Mouse (Mus musculus): ENCODE results near the gene Tpra1. TPM values are rescaled to one million over a fixed set of nuclear protein-coding genes. Genes with fewer than 3 reads are reported as not detected.

The Tpra1 gene
- total RNA-seq, 2 experiments from 2014 or later, result 35.1 to 35.4 TPM

DNA sequence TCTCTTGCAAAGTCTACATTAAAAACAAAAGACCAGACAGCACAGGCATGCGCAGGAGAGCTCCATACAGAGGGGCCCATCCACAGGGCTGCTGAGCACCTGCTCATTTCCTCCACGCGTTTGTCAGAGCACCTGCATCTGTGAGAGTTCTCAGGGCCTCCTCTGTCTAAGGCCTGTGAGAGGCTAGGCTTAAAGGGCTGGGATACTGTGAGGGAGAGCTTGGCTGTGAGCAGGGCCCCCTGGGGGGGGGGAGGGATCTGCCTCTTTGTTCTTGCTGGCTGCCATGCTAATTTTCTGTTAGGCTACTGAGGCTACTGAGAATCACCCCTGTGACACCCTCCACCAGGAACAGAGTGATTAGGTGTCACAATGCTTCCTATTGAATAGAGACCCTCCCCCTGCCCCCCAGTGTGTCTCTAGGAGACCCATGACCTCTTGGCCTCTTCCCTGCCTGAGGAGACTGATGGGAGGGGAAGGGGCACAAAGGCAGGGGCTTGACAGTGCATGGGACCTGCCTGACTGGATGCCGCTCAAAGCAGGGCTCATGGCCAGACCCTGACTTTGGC is 23.7 kb downstream of the Tpra1 start:
- DNase-seq, result no peak
- intact Hi-C loops (cut with DNase I), result loop anchor here (5.0 kb wide), 4 partner anchors 312 to 547 kb away; partner anchors contain the start of gene Plxna1

DNA sequence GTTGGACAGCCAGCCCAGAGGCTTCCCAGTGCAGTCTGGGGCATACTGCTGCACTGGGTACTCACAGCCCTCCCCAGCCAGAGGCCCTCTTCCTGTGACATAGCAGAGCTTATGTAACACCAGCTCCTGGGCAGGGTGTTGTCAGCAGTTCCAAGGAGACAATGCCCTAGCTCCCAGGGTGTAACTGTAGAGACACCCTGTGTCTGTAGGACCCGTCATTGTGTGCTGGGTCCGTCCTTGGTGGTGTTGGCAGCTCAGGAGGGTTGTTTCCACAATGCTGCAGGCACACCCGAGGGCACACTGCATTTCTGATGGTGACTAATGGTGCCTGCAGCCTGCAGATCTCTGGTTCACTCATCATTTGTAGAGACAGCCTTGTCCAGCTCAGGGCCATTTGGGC is 24.8 kb downstream of the Tpra1 start:
- intact Hi-C loops (cut with DNase I), result loop anchor here (1.0 to 5.0 kb wide), 5 partner anchors 310 to 626 kb away; partner anchors contain the start of gene Plxna1
- DNase-seq, result no peak

DNA sequence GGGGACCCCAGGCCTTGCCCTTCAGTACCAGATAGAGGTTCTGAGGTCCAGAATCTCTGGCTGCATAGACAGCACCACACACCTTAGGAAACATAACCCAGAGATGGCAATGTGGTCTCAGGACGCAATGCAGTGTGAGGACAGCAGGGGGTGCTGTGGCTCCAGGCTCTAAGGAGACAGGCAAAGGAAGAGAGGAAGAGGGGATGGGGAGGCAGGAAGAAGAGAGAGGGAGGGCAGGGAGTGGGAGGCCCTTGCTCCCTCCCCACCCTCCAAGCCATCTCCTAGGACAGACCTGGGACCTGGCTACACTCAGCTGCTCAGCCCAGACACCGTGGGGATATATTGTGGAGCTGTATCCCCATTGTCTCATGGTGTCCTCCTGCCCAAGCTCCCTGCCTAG is 25.5 kb downstream of the Tpra1 start:
- DNase-seq, result peak; percentile 80 to 84
- intact Hi-C loops (cut with DNase I), result loop anchor here (1.0 to 5.0 kb wide), 5 partner anchors 310 to 626 kb away; partner anchors contain the start of gene Plxna1

DNA sequence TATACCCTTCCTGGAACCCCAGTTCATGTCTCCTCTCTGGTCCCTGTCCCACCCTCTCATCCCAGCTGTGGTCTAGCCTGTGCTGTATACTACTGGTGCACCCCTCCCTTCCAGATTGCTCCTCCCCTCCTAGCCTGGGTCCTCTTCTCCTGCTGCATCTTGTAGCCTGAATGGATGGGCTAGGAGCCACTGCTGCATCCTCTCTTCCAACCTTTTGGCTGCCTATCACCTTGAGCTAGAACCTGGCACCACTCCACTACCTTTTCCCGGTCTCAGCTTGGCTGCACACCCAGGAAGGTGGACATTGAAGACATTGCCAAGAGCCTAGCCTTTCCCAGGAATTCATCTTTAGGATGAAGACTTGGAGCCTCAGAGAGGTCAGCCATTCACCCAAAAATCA is 26.0 kb downstream of the Tpra1 start:
- DNase-seq, result no peak
- intact Hi-C loops (cut with DNase I), result loop anchor here (2.0 to 5.0 kb wide), 5 partner anchors 309 to 705 kb away; partner anchors contain the start of gene Plxna1

DNA sequence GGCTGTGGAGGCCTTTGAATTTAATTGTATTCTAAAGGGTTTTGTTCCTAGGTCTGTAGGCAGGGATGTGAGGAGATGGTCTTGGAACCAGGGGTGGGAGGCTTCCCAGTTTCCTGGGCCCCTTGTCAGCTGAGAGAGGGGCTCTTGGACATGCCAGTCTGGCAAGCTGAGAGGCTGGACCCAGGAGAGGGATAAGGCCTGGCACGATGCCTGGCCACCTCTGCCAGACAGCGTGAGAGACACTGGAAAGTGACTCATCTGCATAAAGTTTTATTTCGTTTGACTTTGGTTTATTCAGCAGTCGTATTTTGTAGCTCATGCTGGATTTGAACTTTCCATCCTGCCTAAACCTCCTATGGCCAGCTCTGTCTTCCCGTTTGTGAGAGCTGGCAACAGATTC is 26.5 kb downstream of the Tpra1 start:
- intact Hi-C loops (cut with DNase I), result loop anchor here (2.0 to 5.0 kb wide), 5 partner anchors 309 to 704 kb away; partner anchors contain the start of gene Plxna1
- DNase-seq, result no peak

DNA sequence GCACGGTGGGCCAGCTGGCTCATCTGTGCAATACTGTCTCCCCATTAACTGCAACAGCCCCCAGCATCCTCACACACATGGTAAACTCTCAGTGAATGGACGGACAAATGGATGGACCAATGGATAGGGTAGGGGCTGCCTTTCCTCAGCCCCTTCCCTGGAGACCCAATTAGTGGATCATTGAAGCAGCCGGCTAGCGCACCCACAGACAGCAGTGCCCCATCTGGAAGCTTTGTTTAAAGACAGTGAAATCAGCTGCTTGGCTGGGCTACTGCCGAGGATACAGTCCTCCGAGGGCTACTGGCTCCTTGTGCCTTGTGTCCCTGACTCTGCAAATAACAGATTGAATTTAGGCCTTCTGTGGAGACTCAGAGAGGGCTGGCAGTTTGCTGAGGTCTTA is 27.4 kb downstream of the Tpra1 start:
- no peak for DNase-seq
- intact Hi-C loops (cut with DNase I), result loop anchor here (2.0 to 5.0 kb wide), 5 partner anchors 308 to 703 kb away; partner anchors contain the start of gene Plxna1

DNA sequence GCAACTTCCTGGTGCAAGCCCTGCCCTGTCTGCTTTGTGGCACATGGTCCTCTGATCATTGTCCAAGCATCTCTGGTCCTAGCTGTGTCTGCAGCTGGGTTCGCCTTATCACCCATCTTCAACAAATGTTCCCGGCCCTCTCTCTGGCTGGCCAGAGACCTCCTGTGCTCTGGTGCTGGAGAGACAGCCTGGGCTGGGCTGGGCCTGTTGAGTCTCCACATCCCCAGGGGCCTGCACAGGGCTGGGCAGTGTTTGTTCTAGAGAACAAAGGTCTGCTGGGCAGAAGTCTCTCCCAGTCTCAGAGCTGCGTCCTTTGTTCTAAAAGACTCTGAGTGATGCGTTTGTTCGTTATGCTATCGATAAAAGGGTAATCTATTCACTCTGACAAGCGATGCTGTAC is 28.0 kb downstream of the Tpra1 start:
- no peak for DNase-seq
- intact Hi-C loops (cut with DNase I), result no loop called here

DNA sequence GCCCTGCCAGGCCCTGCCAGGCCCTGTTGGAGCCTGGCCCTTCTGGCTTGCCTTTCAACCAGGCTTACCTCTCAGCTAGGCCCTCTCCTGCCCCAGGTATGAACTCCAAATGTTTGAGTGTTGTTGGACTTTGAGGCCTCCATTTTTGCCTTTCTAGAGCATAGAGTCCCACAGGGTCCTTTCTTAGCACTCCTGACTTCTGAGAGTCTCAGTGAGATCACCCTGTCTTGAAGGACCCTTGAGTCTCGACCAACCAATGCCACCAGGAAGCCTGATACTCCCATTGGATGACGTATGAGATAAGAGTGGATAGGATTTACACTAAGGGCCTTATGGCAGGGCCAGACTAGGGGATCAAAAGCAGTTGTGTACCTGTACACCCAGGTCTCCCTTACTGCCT is 29.4 kb downstream of the Tpra1 start:
- intact Hi-C loops (cut with DNase I), result no loop called here
- DNase-seq, result no peak

DNA sequence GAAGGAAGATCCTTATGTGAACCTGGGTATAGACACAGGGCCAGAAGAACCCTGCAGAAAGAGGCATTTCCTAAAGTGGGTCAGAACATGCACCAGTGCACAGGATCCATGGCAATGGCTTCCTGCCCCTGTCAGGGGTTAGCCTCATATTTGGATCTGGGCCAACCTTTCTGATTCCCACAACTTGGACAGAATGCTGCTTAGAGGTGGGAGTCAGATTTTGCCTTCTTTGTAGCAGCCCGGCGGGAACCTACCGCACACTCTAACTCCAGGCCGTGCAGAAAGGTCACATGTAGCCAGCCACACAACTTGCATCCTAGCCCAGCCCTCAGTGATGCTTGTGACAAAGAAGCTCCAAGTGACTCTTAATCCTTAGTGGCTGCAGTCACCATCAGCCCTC is 32.1 kb downstream of the Tpra1 start:
- intact Hi-C loops (cut with DNase I), result loop anchor here (2.0 kb wide), 1 partner anchor 619 kb away; no protein-coding TSS in a partner anchor
- DNase-seq, result no peak

DNA sequence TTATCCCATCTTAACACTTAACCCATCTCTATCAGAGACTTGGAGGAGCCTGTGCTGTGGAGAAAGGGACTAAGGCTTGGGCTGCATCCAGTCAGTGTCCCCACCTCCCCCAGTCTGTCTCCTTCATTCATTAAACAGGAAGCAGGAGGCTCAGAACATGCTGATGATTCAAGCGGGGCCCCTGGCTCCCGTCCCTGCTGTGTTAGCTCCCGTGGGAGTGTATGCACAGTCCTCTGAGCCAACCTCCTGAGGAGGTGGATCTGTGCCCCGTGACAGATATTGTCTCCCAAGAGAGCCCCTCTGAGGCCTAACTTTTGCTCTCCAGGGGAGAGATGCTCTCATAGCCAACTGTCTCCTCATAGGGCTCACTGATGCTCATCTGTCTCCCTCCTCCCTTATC is 32.8 kb downstream of the Tpra1 start:
- intact Hi-C loops (cut with DNase I), result loop anchor here (2.0 to 5.0 kb wide), 2 partner anchors 407 to 618 kb away; no protein-coding TSS in a partner anchor
- DNase-seq, result no peak

DNA sequence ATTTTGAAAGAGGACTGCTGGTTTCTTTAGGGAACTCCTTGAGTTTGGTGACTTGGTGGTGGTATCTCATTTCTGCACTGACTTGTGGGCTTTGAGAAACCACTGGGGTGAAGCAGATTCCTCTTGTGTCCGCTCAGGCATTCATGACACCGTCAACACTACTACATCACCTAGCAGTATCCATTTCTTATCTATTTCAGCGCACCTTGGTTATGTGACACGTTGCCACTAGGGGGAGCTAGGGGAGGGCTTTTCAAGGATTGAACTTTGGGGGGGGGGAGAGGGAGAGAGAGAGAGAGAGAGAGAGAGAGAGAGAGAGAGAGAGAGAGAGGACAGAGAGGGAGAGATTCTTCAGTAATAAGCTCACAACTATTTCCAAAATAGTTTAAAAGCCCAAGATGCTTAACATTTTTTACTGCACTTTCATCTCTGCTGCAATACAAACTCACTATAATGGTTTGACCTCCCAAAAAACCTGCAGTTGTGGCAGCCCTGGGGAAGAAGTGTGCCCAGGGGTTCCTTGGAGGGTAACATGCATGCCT is 33.8 kb downstream of the Tpra1 start:
- intact Hi-C loops (cut with DNase I), result loop anchor here (2.0 to 5.0 kb wide), 2 partner anchors 406 to 617 kb away; no protein-coding TSS in a partner anchor
- peak; percentile 40 to 56 for DNase-seq

DNA sequence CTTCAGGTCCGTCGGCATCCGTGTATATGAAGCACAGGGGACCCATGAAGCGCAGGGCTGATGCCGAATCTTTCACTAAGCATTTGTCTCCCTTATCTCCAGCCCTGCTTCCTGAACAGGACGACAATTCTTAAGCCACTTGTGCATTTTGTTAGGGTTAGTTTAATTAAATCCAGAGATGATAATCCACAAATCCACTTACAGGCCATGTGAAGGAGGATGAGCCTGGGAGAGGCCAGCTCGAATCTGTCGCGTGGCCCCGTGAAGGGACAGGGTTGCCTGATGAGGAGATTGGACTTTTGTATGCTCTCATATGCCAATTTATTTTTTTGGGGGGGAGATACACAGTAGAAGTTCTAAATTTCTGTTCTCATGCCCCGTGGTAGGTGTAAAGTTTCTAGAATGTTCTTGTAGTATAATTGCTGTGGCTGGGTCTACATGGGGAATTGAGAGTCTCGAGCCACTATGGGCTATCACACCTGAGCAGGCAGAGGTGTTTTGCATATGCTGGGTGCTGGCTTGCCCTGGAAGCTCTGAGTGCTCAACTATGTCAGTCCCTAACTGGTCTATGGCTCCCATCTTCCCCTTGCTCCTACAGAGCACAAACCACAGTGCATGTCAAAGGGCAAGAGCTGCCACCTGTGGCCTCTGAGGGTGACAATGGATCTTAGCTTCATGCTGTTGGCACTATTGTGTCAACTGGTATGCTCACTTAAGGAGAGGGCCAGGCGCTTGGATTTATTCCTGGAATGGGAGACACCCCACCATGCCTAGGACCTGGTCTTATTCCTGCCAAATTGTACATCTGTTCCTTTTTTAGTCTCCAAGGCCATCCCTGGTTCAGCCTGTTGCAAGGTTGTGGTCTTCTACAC is 34.5 kb downstream of the Tpra1 start:
- DNase-seq, result no peak
- intact Hi-C loops (cut with DNase I), result loop anchor here (5.0 kb wide), 1 partner anchor 406 kb away; no protein-coding TSS in a partner anchor

DNA sequence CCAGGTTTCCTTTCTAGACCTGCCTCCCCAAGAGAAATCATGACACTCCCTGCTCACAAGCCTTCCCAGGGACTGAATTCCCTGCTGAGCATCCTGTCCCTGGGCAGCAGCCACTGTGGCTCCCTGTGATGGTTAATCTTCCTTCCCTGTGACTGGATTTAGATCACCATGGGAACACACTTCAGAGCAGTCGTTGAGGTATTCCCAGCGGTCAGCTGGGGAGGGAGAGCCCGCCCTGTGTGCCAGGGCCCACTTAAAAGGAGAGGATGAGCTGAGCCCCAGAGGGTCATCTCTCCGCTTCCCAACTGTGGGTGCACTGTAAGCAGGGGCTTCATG is 35.1 kb downstream of the Tpra1 start:
- intact Hi-C loops (cut with DNase I), result loop anchor here (5.0 kb wide), 1 partner anchor 405 kb away; no protein-coding TSS in a partner anchor
- no peak for DNase-seq

DNA sequence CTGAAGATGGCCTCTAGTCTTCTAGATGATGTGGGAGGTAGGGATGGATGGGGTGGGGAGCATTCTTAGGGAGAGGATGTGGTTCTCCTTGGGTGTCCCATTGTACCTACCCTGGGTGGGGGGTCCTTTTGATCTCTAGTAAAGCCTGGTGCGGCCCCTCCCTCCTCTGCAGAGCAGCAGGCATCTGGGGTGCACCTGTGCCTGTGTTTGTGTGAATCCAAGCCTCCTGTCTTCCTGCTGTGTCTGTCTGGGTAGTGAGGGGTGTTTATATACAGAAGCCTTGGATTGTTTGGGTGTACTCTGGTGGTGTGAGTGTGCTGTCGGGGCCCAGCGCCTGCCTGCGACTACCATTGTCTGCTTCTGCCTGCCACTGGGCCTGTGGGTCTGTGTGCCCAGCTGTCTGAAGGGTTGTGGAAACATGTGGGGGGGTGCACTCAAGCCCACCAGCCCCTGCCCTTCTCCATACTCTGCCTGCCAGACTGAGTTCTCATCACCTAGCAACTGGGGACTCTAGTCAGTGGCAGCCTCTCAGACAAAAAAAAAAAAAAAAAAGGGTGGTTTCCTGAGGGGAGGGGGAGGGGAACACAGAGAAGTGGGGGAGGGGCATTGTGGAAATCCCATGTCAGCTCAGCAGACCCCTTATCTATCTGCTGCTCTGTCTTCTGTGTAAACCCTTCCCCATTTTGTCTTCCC is 36.1 kb downstream of the Tpra1 start:
- intact Hi-C loops (cut with DNase I), result loop anchor here (5.0 kb wide), 1 partner anchor 404 kb away; no protein-coding TSS in a partner anchor
- DNase-seq, result no peak

DNA sequence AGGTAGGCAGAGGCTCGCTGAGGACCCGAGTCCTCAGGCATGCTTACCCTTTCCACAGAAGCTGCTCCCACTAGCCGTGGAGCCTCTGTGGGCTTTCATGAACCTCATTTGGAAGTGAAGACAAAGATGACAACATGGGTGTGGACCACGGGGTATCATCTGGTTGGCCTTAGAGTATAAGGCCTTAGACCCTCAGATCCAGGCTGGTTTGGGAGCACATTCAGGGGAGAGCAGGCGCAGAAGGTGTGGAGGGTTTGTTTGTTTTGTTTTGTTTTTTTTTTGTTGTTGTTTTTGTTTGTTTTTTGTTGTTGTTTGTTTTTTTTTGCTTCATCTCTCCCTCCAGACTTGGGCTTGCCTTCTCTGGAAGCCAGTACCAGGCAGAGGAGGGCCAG is 36.6 kb downstream of the Tpra1 start:
- peak in 1 of 2 experiments; percentile 1 for DNase-seq
- intact Hi-C loops (cut with DNase I), result loop anchor here (5.0 kb wide), 1 partner anchor 404 kb away; no protein-coding TSS in a partner anchor

DNA sequence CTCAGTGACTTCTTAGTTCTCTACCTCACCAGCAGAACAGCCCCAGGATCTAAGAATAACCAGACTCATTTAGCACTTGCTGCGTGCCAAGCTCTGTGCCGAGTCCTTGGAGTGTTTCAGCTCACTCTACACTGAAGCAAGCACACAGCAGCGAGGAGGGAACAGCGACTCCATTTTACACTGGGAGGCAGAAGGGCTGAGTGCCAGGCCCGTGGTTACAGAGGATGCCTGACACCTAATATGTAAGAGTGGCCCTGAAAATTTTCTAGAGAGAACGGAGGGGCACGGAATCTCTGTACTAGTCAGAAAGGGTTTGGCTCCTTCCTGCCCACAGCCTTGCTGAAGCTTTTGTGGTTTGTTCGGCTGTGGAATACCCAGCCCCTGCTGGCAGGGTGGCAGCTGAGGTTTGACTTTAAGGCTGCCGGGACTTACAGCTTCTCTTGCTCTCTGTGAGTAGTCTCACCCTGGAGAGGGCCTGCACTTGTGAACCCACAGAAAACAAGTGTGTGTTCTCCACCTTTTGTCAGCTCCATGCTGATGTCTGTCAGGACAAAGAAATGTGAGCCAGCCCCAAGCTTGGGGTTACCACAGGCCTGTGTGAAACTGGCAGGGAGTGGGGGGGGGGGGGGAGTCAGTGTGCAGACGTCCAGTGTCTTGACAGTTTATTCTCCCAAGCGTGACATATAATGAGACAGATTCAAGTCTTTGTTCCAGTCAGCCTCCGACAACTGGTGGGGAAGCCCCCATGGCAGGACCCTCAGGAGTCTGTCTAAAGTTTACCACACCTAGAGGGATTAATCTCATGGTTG is 37.4 kb downstream of the Tpra1 start:
- peak in 1 of 2 experiments; percentile 30 for DNase-seq
- intact Hi-C loops (cut with DNase I), result loop anchor here (5.0 kb wide), 1 partner anchor 403 kb away; no protein-coding TSS in a partner anchor

DNA sequence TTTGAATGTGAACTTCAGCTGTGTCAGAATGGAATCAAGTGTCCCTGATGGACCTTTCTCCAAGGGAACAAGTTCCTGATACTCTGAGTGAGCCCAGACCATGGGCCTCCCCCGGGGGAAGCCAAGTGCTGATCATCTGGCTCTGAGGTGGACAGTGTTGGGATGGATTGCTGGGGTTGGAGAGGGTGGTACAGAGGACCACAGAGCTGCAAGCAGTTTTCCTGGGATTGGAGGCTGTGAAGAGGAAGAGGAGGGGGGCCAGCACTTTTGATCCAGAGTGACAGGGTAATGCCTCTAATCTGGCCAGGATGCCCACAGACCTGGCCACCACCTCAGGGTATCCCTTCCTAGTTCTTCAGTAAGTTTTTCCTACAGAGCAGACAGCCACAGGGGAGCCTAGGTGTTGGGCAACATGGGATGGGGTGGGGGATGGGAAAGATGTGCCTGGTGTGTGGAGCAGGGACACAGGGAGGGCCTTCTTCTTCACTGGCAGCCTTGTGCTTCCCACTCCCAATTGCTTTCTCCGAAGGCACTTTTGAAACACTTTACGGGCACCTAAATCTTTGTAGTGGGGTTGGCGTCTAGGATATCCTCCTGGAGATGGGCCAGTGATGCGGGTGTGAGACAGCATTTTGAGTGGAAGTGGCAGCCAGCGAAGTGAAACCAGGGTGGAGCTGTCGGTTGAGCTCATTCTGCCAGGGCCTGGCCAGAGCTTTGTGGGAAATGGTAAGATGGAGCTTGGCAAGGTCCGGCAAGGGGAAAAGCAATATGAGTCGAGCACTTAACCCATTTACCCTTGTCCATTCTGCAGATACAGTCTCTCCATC is 38.3 kb downstream of the Tpra1 start:
- no peak for DNase-seq
- intact Hi-C loops (cut with DNase I), result no loop called here

DNA sequence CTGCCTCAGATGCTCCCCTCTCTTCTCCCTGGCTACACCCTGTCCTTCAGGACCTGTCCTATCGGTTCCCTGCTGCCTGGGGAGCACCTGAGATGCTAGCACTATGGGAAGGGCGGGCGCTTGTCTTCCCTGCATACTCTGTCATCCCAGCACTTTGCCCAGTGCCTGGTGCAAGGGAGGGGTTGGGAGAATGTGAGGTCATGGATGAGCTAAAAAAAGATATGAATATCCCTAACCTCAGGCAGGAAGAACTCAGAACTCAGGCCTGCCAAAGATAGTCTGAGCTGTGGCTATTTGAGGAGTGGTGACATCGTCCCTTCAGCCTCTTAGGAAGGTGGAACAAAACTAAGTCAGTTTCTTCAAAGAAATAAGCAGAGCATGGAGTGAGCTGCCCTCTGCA is 39.6 kb downstream of the Tpra1 start:
- no peak for DNase-seq
- intact Hi-C loops (cut with DNase I), result no loop called here

DNA sequence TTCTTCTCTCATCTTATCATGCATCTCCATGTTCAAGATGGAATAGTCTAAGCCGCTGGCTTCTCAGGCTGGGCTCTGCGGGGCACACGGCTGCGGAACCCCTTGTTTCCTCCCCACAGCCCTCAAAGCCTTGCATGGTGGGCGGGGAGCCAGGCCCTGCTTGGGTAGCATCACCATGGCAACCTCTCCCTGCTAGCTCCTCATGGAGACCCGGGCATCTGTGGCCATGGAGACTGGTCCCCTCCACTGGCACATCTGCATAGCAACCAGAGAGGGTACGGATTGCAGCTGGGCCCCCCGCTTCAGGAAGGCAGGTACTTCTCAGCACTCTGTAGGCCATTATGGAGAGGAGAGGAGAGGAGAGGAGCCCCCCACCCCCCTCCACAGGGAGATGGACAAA is 40.5 kb downstream of the Tpra1 start:
- no peak for DNase-seq
- intact Hi-C loops (cut with DNase I), result no loop called here

Data from heart, postnatal 36 days (tissue).